13 mouse cellular contexts compared by ENCODE assay signal in genomic region chr4:97439288-97440029, GRCm38 (mm10).
DNase-seq lines count a peak whose midpoint lies in the region; ATAC-seq and TF ChIP-seq lines count a peak whose summit lies in the region.
"Had no signal": no experiment of that assay in that cellular context is flagged by ENCODE, and none has a peak within 500 bp of the region (broad histone marks: within the 10 kb centered on the region; RNA-seq: fewer than 3 reads in every experiment).

No protein-coding gene starts in this region.

- no peak overlapping the region for H3K9ac ChIP-seq in neural tube, embryonic 13.5 days
- no peak overlapping the region for H3K9ac ChIP-seq in hindbrain, embryonic 16.5 days (ENCODE audit: low read depth, low read length)
- H3K9ac ChIP-seq: limb, embryonic 12.5 days had no signal

- WGBS in neural tube, embryonic 13.5 days = 66% methylated on average over 5 of the region's 5 CpGs
- WGBS in hindbrain, embryonic 16.5 days = 43% methylated on average over 5 of the region's 5 CpGs
- 82% methylated on average over 5 of the region's 5 CpGs for WGBS in kidney, adult 2 months

- H3K27ac ChIP-seq in neural tube, embryonic 13.5 days (replicated peaks) = no peak overlapping the region
- H3K27ac ChIP-seq in brown adipose tissue, adult 24 weeks (replicated peaks; ENCODE audit: low read depth, low read length) = peak overlapping the region; percentile 69
- no peak overlapping the region for H3K27ac ChIP-seq in hindbrain, embryonic 16.5 days (ENCODE audit: low read depth, low read length)
- no peak overlapping the region for H3K27ac ChIP-seq in kidney, adult 2 months (ENCODE audit: insufficient read depth, low read depth, low read length)
- H3K27ac ChIP-seq: limb, embryonic 12.5 days had no signal

- no peaks in the 10 kb centered on the region for H3K36me3 ChIP-seq in neural tube, embryonic 13.5 days
- no peaks in the 10 kb centered on the region for H3K36me3 ChIP-seq in hindbrain, embryonic 16.5 days (ENCODE audit: control insufficient read depth, insufficient read depth, low read length)
- no peaks in the 10 kb centered on the region for H3K36me3 ChIP-seq in kidney, adult 2 months (ENCODE audit: control insufficient read depth, insufficient read depth, low read length)
- H3K36me3 ChIP-seq: limb, embryonic 12.5 days had no signal

- TF ChIP-seq CTCF in kidney, adult 2 months (conservative IDR thresholded peaks at IDR 0.05; ENCODE audit: insufficient read depth, insufficient read length, low read depth, low read length) = no peak

- peaks cover 4% of the 10 kb centered on the region; the same call in 1 of the 2 replicates for H3K4me1 ChIP-seq in neural tube, embryonic 13.5 days (replicated peaks)
- H3K4me1 ChIP-seq in brown adipose tissue, adult 24 weeks (ENCODE audit: control insufficient read depth, insufficient read depth, insufficient read length, low read length) = no peaks in the 10 kb centered on the region
- 0 out of 2 replicates have a peak, but pooled peaks cover 3% of the 10 kb centered on the region for H3K4me1 ChIP-seq in hindbrain, embryonic 16.5 days (ENCODE audit: control insufficient read depth, insufficient read depth, low read depth, low read length)
- H3K4me1 ChIP-seq in kidney, adult 2 months (ENCODE audit: control insufficient read depth, insufficient read depth, low read length) = no peaks in the 10 kb centered on the region
- H3K4me1 ChIP-seq: limb, embryonic 12.5 days had no signal

- no peak overlapping the region for H3K4me3 ChIP-seq in neural tube, embryonic 13.5 days
- no peak overlapping the region for H3K4me3 ChIP-seq in brown adipose tissue, adult 24 weeks (ENCODE audit: insufficient read depth, low read depth, low read length)
- H3K4me3 ChIP-seq in hindbrain, embryonic 16.5 days (ENCODE audit: low read length) = no peak overlapping the region
- H3K4me3 ChIP-seq in kidney, adult 2 months (ENCODE audit: insufficient read depth, low read depth, low read length) = no peak overlapping the region
- H3K4me3 ChIP-seq: limb, embryonic 12.5 days; myocyte had no signal

- 0 out of 2 replicates have a peak, but pooled peaks cover 3% of the 10 kb centered on the region for H3K9me3 ChIP-seq in neural tube, embryonic 13.5 days
- H3K9me3 ChIP-seq in hindbrain, embryonic 16.5 days (ENCODE audit: control insufficient read depth, low read length) = no peaks in the 10 kb centered on the region

- DNase-seq in heart, adult 18-20 months = peak; percentile 16 to 17
- DNase-seq in heart, postnatal 4 days = no peak
- DNase-seq in neural tube, embryonic 10.5 days (ENCODE audit: extremely low spot score, low spot score) = no peak
- DNase-seq in kidney, adult 2 months = no peak
- DNase-seq: kidney, postnatal 4 days had no signal

- ATAC-seq in neural tube, embryonic 13.5 days (ENCODE audit: low read depth) = 0 out of 2 replicates have a peak, but pooled peaks have one; percentile 59
- peak; percentile 94 for ATAC-seq in hindbrain, embryonic 16.5 days
- no peak for ATAC-seq in megakaryocyte progenitor cell, adult 5-6 weeks (replicated peaks; ENCODE audit: poor library complexity)
- ATAC-seq: CD4-positive, CD25-positive, alpha-beta regulatory T cell, adult 4 months; lung, postnatal 0 days had no signal

- no peak overlapping the region for H3K4me2 ChIP-seq in neural tube, embryonic 13.5 days
- H3K4me2 ChIP-seq in hindbrain, embryonic 16.5 days (ENCODE audit: low read length) = no peak overlapping the region
- H3K4me2 ChIP-seq: limb, embryonic 12.5 days had no signal

- no peak for TF ChIP-seq POLR2A in kidney, adult 2 months (IDR thresholded peaks at IDR 0.05; ENCODE audit: low read depth, low read length)

- no peaks in the 10 kb centered on the region for H3K27me3 ChIP-seq in neural tube, embryonic 13.5 days
- no peaks in the 10 kb centered on the region for H3K27me3 ChIP-seq in hindbrain, embryonic 16.5 days (replicated peaks; ENCODE audit: control insufficient read depth, insufficient read depth, low read length)
- no peaks in the 10 kb centered on the region for H3K27me3 ChIP-seq in kidney, adult 2 months (replicated peaks; ENCODE audit: control insufficient read depth, insufficient read depth, low read length)
- H3K27me3 ChIP-seq: limb, embryonic 12.5 days had no signal

Comparison
In these comparisons a context has a peak if more than half of its experiments do, and no peak if none do; other contexts are left out.
1. DNase-seq: peak in heart, adult 18-20 months (2 of 2); none in heart, postnatal 4 days (single experiment), neural tube, embryonic 10.5 days (single experiment) and kidney, adult 2 months (single experiment).